Mouse (Mus musculus): ENCODE data around the gene Ywhah. TPM values are rescaled to one million over a fixed set of nuclear protein-coding genes. Genes with fewer than 3 reads are reported as not detected.
A peak's percentile ranks its signal among the peaks of the same experiment; 100 is the strongest.
"Not testable (repeated sequence)": the region's sequence is repeated elsewhere in the genome, so short reads cannot be mapped to it uniquely, and the experiment has no call there.

The Ywhah gene
- polyA plus RNA-seq, 1 experiment from 2014 or later, result 677 TPM

- no peaks in the 10 kb centered on the region for H3K27me3 ChIP-seq (replicated peaks; ENCODE audit: control insufficient read depth, insufficient read depth, low read length)
- ATAC-seq, result no peak
- H3K9ac ChIP-seq (replicated peaks; ENCODE audit: low read depth, low read length), result no peak overlapping the region
- peaks cover 4% of the 10 kb centered on the region for H3K36me3 ChIP-seq (ENCODE audit: control insufficient read depth, insufficient read depth)
- H3K9me3 ChIP-seq (ENCODE audit: control insufficient read depth, low read length), result no peaks in the 10 kb centered on the region
- 90% methylated on average over 5 of the region's 5 CpGs for WGBS
- no peak overlapping the region for H3K4me2 ChIP-seq (ENCODE audit: low read length)
- peaks cover 33% of the 10 kb centered on the region for H3K4me1 ChIP-seq (replicated peaks; ENCODE audit: control insufficient read depth, insufficient read depth, low read length)
- no peak overlapping the region for H3K4me3 ChIP-seq (replicated peaks; ENCODE audit: low read length)
- H3K27ac ChIP-seq (ENCODE audit: low read length), result no peak overlapping the region
Measured at GRCm38 (mm10) chr5:33024474-33024873, 5.9 kb downstream of the Ywhah start.

GRCm38 (mm10) chr5:33028656-33029055 is 10.0 kb downstream of the Ywhah start:
- 79% methylated on average over 2 of the region's 2 CpGs for WGBS
- H3K27me3 ChIP-seq (replicated peaks; ENCODE audit: control insufficient read depth, insufficient read depth, low read length), result no peaks in the 10 kb centered on the region
- H3K27ac ChIP-seq (ENCODE audit: low read length), result no peak overlapping the region
- H3K36me3 ChIP-seq (ENCODE audit: control insufficient read depth, insufficient read depth), result peaks cover 4% of the 10 kb centered on the region
- H3K4me1 ChIP-seq (replicated peaks; ENCODE audit: control insufficient read depth, insufficient read depth, low read length), result peaks cover 27% of the 10 kb centered on the region
- ATAC-seq, result no peak
- no peak overlapping the region for H3K4me2 ChIP-seq (ENCODE audit: low read length)
- no peak overlapping the region for H3K9ac ChIP-seq (replicated peaks; ENCODE audit: low read depth, low read length)
- H3K9me3 ChIP-seq (ENCODE audit: control insufficient read depth, low read length), result no peaks in the 10 kb centered on the region
- H3K4me3 ChIP-seq (replicated peaks; ENCODE audit: low read length), result no peak overlapping the region

GRCm38 (mm10) chr5:33030425-33031175 is 12.0 kb downstream of the Ywhah start:
- peak overlapping the region; percentile 18; the same call in 1 of the 2 replicates for H3K4me2 ChIP-seq (ENCODE audit: low read length)
- H3K27me3 ChIP-seq (replicated peaks; ENCODE audit: control insufficient read depth, insufficient read depth, low read length), result no peaks in the 10 kb centered on the region
- WGBS, result 45% methylated on average over 4 of the region's 4 CpGs
- H3K27ac ChIP-seq (ENCODE audit: low read length), result peak overlapping the region; percentile 66
- H3K9ac ChIP-seq (replicated peaks; ENCODE audit: low read depth, low read length), result no peak overlapping the region
- H3K36me3 ChIP-seq (ENCODE audit: control insufficient read depth, insufficient read depth), result peaks cover 4% of the 10 kb centered on the region
- no peaks in the 10 kb centered on the region for H3K9me3 ChIP-seq (ENCODE audit: control insufficient read depth, low read length)
- ATAC-seq, result peak; percentile 86
- no peak overlapping the region for H3K4me3 ChIP-seq (replicated peaks; ENCODE audit: low read length)
- H3K4me1 ChIP-seq (replicated peaks; ENCODE audit: control insufficient read depth, insufficient read depth, low read length), result peaks cover 21% of the 10 kb centered on the region

GRCm38 (mm10) chr5:33032036-33032773 is 13.6 kb downstream of the Ywhah start:
- H3K36me3 ChIP-seq (ENCODE audit: control insufficient read depth, insufficient read depth), result peaks cover 4% of the 10 kb centered on the region
- H3K27ac ChIP-seq (ENCODE audit: low read length), result no peak overlapping the region
- H3K4me2 ChIP-seq (ENCODE audit: low read length), result no peak overlapping the region
- no peaks in the 10 kb centered on the region for H3K27me3 ChIP-seq (replicated peaks; ENCODE audit: control insufficient read depth, insufficient read depth, low read length)
- WGBS, result 90% methylated on average over 10 of the region's 10 CpGs
- no peak overlapping the region for H3K9ac ChIP-seq (replicated peaks; ENCODE audit: low read depth, low read length)
- H3K4me1 ChIP-seq (replicated peaks; ENCODE audit: control insufficient read depth, insufficient read depth, low read length), result peaks cover 17% of the 10 kb centered on the region
- no peak for ATAC-seq
- H3K9me3 ChIP-seq (ENCODE audit: control insufficient read depth, low read length), result no peaks in the 10 kb centered on the region
- no peak overlapping the region for H3K4me3 ChIP-seq (replicated peaks; ENCODE audit: low read length)

GRCm38 (mm10) chr5:33033121-33033520 is 14.5 kb downstream of the Ywhah start:
- H3K36me3 ChIP-seq (ENCODE audit: control insufficient read depth, insufficient read depth), result peaks cover 1% of the 10 kb centered on the region
- H3K4me2 ChIP-seq (ENCODE audit: low read length), result no peak overlapping the region
- peak; percentile 73 for ATAC-seq
- H3K9me3 ChIP-seq (ENCODE audit: control insufficient read depth, low read length), result no peaks in the 10 kb centered on the region
- H3K4me1 ChIP-seq (replicated peaks; ENCODE audit: control insufficient read depth, insufficient read depth, low read length), result peaks cover 17% of the 10 kb centered on the region
- no peak overlapping the region for H3K27ac ChIP-seq (ENCODE audit: low read length)
- H3K9ac ChIP-seq (replicated peaks; ENCODE audit: low read depth, low read length), result no peak overlapping the region
- WGBS, result 2% methylated on average over 4 of the region's 4 CpGs
- no peaks in the 10 kb centered on the region for H3K27me3 ChIP-seq (replicated peaks; ENCODE audit: control insufficient read depth, insufficient read depth, low read length)
- no peak overlapping the region for H3K4me3 ChIP-seq (replicated peaks; ENCODE audit: low read length)

- not testable (repeated sequence) for H3K27me3 ChIP-seq (replicated peaks; ENCODE audit: control insufficient read depth, insufficient read depth, low read length); H3K4me3 ChIP-seq (replicated peaks; ENCODE audit: low read length); H3K9me3 ChIP-seq (ENCODE audit: control insufficient read depth, low read length); H3K36me3 ChIP-seq (ENCODE audit: control insufficient read depth, insufficient read depth); ATAC-seq; H3K27ac ChIP-seq (ENCODE audit: low read length); H3K4me2 ChIP-seq (ENCODE audit: low read length); H3K9ac ChIP-seq (replicated peaks; ENCODE audit: low read depth, low read length)
- peaks cover 17% of the 10 kb centered on the region for H3K4me1 ChIP-seq (replicated peaks; ENCODE audit: control insufficient read depth, insufficient read depth, low read length)
- 48% methylated on average over 8 of the region's 8 CpGs for WGBS
Measured at GRCm38 (mm10) chr5:33033633-33034032, 15.0 kb downstream of the Ywhah start.

- Histone ChIP-seq H3K9me3 (ENCODE audit: control insufficient read depth, low read length) (no peaks in the 10 kb centered on the region), H3K27ac (ENCODE audit: low read length) (no peak overlapping the region), H3K27me3 (replicated peaks; ENCODE audit: control insufficient read depth, insufficient read depth, low read length) (no peaks in the 10 kb centered on the region), H3K4me2 (ENCODE audit: low read length) (no peak overlapping the region), H3K36me3 (ENCODE audit: control insufficient read depth, insufficient read depth) (no peaks in the 10 kb centered on the region), H3K4me3 (replicated peaks; ENCODE audit: low read length) (no peak overlapping the region), H3K4me1 (replicated peaks; ENCODE audit: control insufficient read depth, insufficient read depth, low read length) (peaks cover 17% of the 10 kb centered on the region), H3K9ac (replicated peaks; ENCODE audit: low read depth, low read length) (no peak overlapping the region)
- no peak for ATAC-seq
- 22% methylated on average over 7 of the region's 7 CpGs for WGBS
Measured at GRCm38 (mm10) chr5:33034100-33034499, 15.5 kb downstream of the Ywhah start.

GRCm38 (mm10) chr5:33034916-33035315 is 16.3 kb downstream of the Ywhah start:
- Histone ChIP-seq H3K9ac (replicated peaks; ENCODE audit: low read depth, low read length) (no peak overlapping the region), H3K4me1 (replicated peaks; ENCODE audit: control insufficient read depth, insufficient read depth, low read length) (peaks cover 22% of the 10 kb centered on the region), H3K36me3 (ENCODE audit: control insufficient read depth, insufficient read depth) (no peaks in the 10 kb centered on the region), H3K9me3 (ENCODE audit: control insufficient read depth, low read length) (no peaks in the 10 kb centered on the region), H3K4me3 (replicated peaks; ENCODE audit: low read length) (no peak overlapping the region), H3K4me2 (ENCODE audit: low read length) (no peak overlapping the region), H3K27me3 (replicated peaks; ENCODE audit: control insufficient read depth, insufficient read depth, low read length) (no peaks in the 10 kb centered on the region), H3K27ac (ENCODE audit: low read length) (no peak overlapping the region)
- no peak for ATAC-seq
- 51% methylated on average over 3 of the region's 3 CpGs for WGBS

GRCm38 (mm10) chr5:33038656-33039509 is 20.3 kb downstream of the Ywhah start:
- H3K36me3 ChIP-seq (ENCODE audit: control insufficient read depth, insufficient read depth), result no peaks in the 10 kb centered on the region
- H3K9ac ChIP-seq (replicated peaks; ENCODE audit: low read depth, low read length), result no peak overlapping the region
- H3K4me3 ChIP-seq (replicated peaks; ENCODE audit: low read length), result no peak overlapping the region; the same call in 1 of the 2 replicates
- ATAC-seq, result no peak
- no peaks in the 10 kb centered on the region for H3K27me3 ChIP-seq (replicated peaks; ENCODE audit: control insufficient read depth, insufficient read depth, low read length)
- no peak overlapping the region for H3K27ac ChIP-seq (ENCODE audit: low read length)
- peak overlapping the region; percentile 42 for H3K4me2 ChIP-seq (ENCODE audit: low read length)
- 47% methylated on average over 13 of the region's 13 CpGs for WGBS
- H3K4me1 ChIP-seq (replicated peaks; ENCODE audit: control insufficient read depth, insufficient read depth, low read length), result peaks cover 6% of the 10 kb centered on the region; the same call in 1 of the 2 replicates
- no peaks in the 10 kb centered on the region for H3K9me3 ChIP-seq (ENCODE audit: control insufficient read depth, low read length)
